Mouse (Mus musculus) left cerebral cortex, adult 2 months (tissue): Measurements from ENCODE around the gene Gpr149. TPM values are rescaled to one million over a fixed set of nuclear protein-coding genes. Genes with fewer than 3 reads are reported as not detected.

ENCODE experiments used
- DNase-seq, 2 experiments: peaks; one replicate each; pipeline ENCODE4 v3.0.0; 2021 to 2022; ENCODE audit warnings: low spot score in 2 of 2, mixed read lengths in 1 of 2; ENCODE audit errors: extremely low spot score in 1 of 2
- H3K27ac ChIP-seq: fragments of 200-600 bp; 2 replicates; pipeline ENCODE4 v1.8.1; 2022
- H3K4me3 ChIP-seq: fragments of 200-600 bp; 2 replicates; pipeline ENCODE4 v1.8.1; 2022
- CTCF ChIP-seq: fragments of 200-600 bp; IDR thresholded peaks from 2 replicates; pipeline ENCODE4 v1.8.1; 2022; ENCODE audit warnings: antibody characterized with exemption, mild to moderate bottlenecking, moderate library complexity
- intact Hi-C: fragments of 180-260 bp; cut with DNase I; formaldehyde crosslinking; loops from one replicate; pipeline ENCODE4 v1.15.1; 2025
- long read RNA-seq, 2 experiments: library from polyadenylated mRNA; stranded (forward); transcript quantifications; one replicate each; pipeline ENCODE4 v2.0.0; 2021; ENCODE audit warnings: borderline mapping rate in 2 of 2
- total RNA-seq, 2 experiments: library from RNA; stranded (reverse); gene quantifications; 2 replicates each; pipeline ENCODE4 v1.2.3; 2021

Gene Gpr149
- total RNA-seq, result 1 to 10 TPM in 1 of 2 experiments, under 1 TPM in 1; 0.84 to 1.9 TPM
- long read RNA-seq, experiment 1, full-length matches to known transcripts, result 2 of 3 reads
- long read RNA-seq, experiment 1, partial matches to known transcripts, result 0 of 3 reads
- long read RNA-seq, experiment 1, other reads (novel, unspliced or antisense), result 1 of 3 reads
- long read RNA-seq, experiment 2, full-length matches to known transcripts, result 3 of 5 reads
- long read RNA-seq, experiment 2, partial matches to known transcripts, result 0 of 5 reads
- long read RNA-seq, experiment 2, other reads (novel, unspliced or antisense), result 2 of 5 reads

GRCm38 (mm10) chr3:62604973-62605372, at the start of gene Gpr149:
TSS of gene Gpr149 (minus strand) at chr3:62605140.
- TF ChIP-seq CTCF, result no peak
- intact Hi-C loops, result no loop called here
- Histone ChIP-seq H3K4me3 (peak within 1 kb of the TSS; percentile 52), H3K27ac (no peak within 1 kb of the TSS)
- no peak for DNase-seq

GRCm38 (mm10) chr3:62650551-62650950, 45.6 kb upstream of the Gpr149 start:
- DNase-seq, result no peak
- no peak overlapping the region for H3K27ac ChIP-seq
- TF ChIP-seq CTCF, result no peak
- no peak overlapping the region for H3K4me3 ChIP-seq
- intact Hi-C loops, result no loop called here

- DNase-seq, result no peak
- no peak overlapping the region for H3K27ac ChIP-seq
Observed at GRCm38 (mm10) chr3:62610861-62611260, 5.9 kb upstream of the Gpr149 start.

GRCm38 (mm10) chr3:62605931-62606330, 991 bp upstream of the Gpr149 start:
- no peak overlapping the region for H3K27ac ChIP-seq

More at GRCm38 (mm10) chr3:62610861-62611260, 5.9 kb upstream of the Gpr149 start:
- intact Hi-C loops, result no loop called here
- no peak overlapping the region for H3K4me3 ChIP-seq
- peak; percentile 9; the same call in 1 of the 2 replicates for TF ChIP-seq CTCF

GRCm38 (mm10) chr3:62604047-62604391, 921 bp downstream of the Gpr149 start:
- intact Hi-C loops, result no loop called here
- TF ChIP-seq CTCF, result no peak
- DNase-seq, result no peak
- peak overlapping the region; percentile 52 for H3K4me3 ChIP-seq
- H3K27ac ChIP-seq, result no peak overlapping the region

More at GRCm38 (mm10) chr3:62605931-62606330, 991 bp upstream of the Gpr149 start:
- no peak overlapping the region for H3K4me3 ChIP-seq
- intact Hi-C loops, result no loop called here
- no peak for DNase-seq
- TF ChIP-seq CTCF, result no peak

- TF ChIP-seq CTCF, result no peak
- intact Hi-C loops, result no loop called here
- peak overlapping the region; percentile 52 for H3K4me3 ChIP-seq
- peak; percentile 16 to 28 for DNase-seq
- no peak overlapping the region for H3K27ac ChIP-seq
Observed at GRCm38 (mm10) chr3:62603231-62604046, 1.5 kb downstream of the Gpr149 start.

- TF ChIP-seq CTCF, result no peak
- DNase-seq, result no peak
- Histone ChIP-seq H3K4me3 (no peak overlapping the region), H3K27ac (no peak overlapping the region)
- intact Hi-C loops, result no loop called here
Observed at GRCm38 (mm10) chr3:62602466-62602865, 2.5 kb downstream of the Gpr149 start.

- intact Hi-C loops, result no loop called here
- H3K4me3 ChIP-seq, result no peak overlapping the region
- no peak overlapping the region for H3K27ac ChIP-seq
- no peak for TF ChIP-seq CTCF
- no peak for DNase-seq
Observed at GRCm38 (mm10) chr3:62594842-62595241, 10.1 kb downstream of the Gpr149 start.

- no peak for DNase-seq
- Histone ChIP-seq H3K27ac (no peak overlapping the region), H3K4me3 (no peak overlapping the region)
- no peak for TF ChIP-seq CTCF
- intact Hi-C loops, result no loop called here
Observed at GRCm38 (mm10) chr3:62585072-62585471, 19.9 kb downstream of the Gpr149 start.

GRCm38 (mm10) chr3:62527593-62527992, 77.3 kb downstream of the Gpr149 start:
- intact Hi-C loops, result loop anchor here (2.0 kb wide), 1 partner anchor 1341 kb away; no protein-coding TSS in a partner anchor
- no peak for DNase-seq
- Histone ChIP-seq H3K27ac (no peak overlapping the region), H3K4me3 (peak overlapping the region; percentile 26)
- no peak for TF ChIP-seq CTCF

- DNase-seq, result peak; percentile 15 to 19
- Histone ChIP-seq H3K4me3 (peak overlapping the region; percentile 26), H3K27ac (no peak overlapping the region)
- TF ChIP-seq CTCF, result peak; percentile 79
- intact Hi-C loops, result loop anchor here (2.0 kb wide), 1 partner anchor 1342 kb away; no protein-coding TSS in a partner anchor
Observed at GRCm38 (mm10) chr3:62527160-62527559, 77.8 kb downstream of the Gpr149 start.

- Histone ChIP-seq H3K27ac (no peak overlapping the region), H3K4me3 (peak overlapping the region; percentile 94)
- 0 out of 2 replicates have a peak, but pooled peaks have one; percentile 0 for TF ChIP-seq CTCF
- intact Hi-C loops, result no loop called here
- no peak for DNase-seq
Observed at GRCm38 (mm10) chr3:62507206-62507647, 97.7 kb downstream of the Gpr149 start.
